Mouse (Mus musculus): ENCODE data around the gene Tcf20. TPM values are rescaled to one million over a fixed set of nuclear protein-coding genes. Genes with fewer than 3 reads are reported as not detected.

Tcf20 gene
- polyA plus RNA-seq, 1 experiment, result 20.0 TPM

GRCm38 (mm10) chr15:82952292-82952705 is 35.4 kb downstream of the Tcf20 start:
- Histone ChIP-seq H3K4me1 (ENCODE audit: control insufficient read depth, insufficient read depth, insufficient read length, low read length) (no peaks in the 10 kb centered on the region; the same call in 1 of the 2 replicates), H3K36me3 (ENCODE audit: control insufficient read depth, insufficient read depth, low read length) (no peaks in the 10 kb centered on the region), H3K27me3 (ENCODE audit: control insufficient read depth, insufficient read depth, low read length) (peaks cover 4% of the 10 kb centered on the region; the same call in 1 of the 2 replicates), H3K27ac (ENCODE audit: insufficient read depth, low read depth, low read length) (no peak overlapping the region), H3K4me3 (ENCODE audit: low read depth, low read length) (no peak overlapping the region)
- 20% methylated on average over 20 of the region's 20 CpGs for WGBS
- TF ChIP-seq CTCF (IDR thresholded peaks at IDR 0.05; ENCODE audit: extremely low read depth, insufficient read length, insufficient replicate concordance, low read depth, low read length), result no peak
- no peak for TF ChIP-seq POLR2A (IDR thresholded peaks at IDR 0.05; ENCODE audit: low read depth, low read length)

- no peak for TF ChIP-seq CTCF (IDR thresholded peaks at IDR 0.05; ENCODE audit: extremely low read depth, insufficient read length, insufficient replicate concordance, low read depth, low read length)
- no peak for TF ChIP-seq POLR2A (IDR thresholded peaks at IDR 0.05; ENCODE audit: low read depth, low read length)
- Histone ChIP-seq H3K4me3 (ENCODE audit: low read depth, low read length) (no peak overlapping the region), H3K36me3 (ENCODE audit: control insufficient read depth, insufficient read depth, low read length) (no peaks in the 10 kb centered on the region), H3K4me1 (ENCODE audit: control insufficient read depth, insufficient read depth, insufficient read length, low read length) (no peaks in the 10 kb centered on the region; the same call in 1 of the 2 replicates), H3K27ac (ENCODE audit: insufficient read depth, low read depth, low read length) (no peak overlapping the region), H3K27me3 (ENCODE audit: control insufficient read depth, insufficient read depth, low read length) (peaks cover 4% of the 10 kb centered on the region; the same call in 1 of the 2 replicates)
- 91% methylated on average over 8 of the region's 8 CpGs for WGBS
Observed at GRCm38 (mm10) chr15:82950246-82950645, 37.4 kb downstream of the Tcf20 start.

GRCm38 (mm10) chr15:82947431-82947830 is 40.2 kb downstream of the Tcf20 start:
- peaks cover 2% of the 10 kb centered on the region; the same call in 1 of the 2 replicates for H3K27me3 ChIP-seq (ENCODE audit: control insufficient read depth, insufficient read depth, low read length)
- no peak for TF ChIP-seq CTCF (IDR thresholded peaks at IDR 0.05; ENCODE audit: extremely low read depth, insufficient read length, insufficient replicate concordance, low read depth, low read length)
- no peak for TF ChIP-seq POLR2A (IDR thresholded peaks at IDR 0.05; ENCODE audit: low read depth, low read length)
- WGBS, result 43% methylated on average over 5 of the region's 5 CpGs
- no peaks in the 10 kb centered on the region; the same call in 1 of the 2 replicates for H3K4me1 ChIP-seq (ENCODE audit: control insufficient read depth, insufficient read depth, insufficient read length, low read length)
- H3K4me3 ChIP-seq (ENCODE audit: low read depth, low read length), result no peak overlapping the region
- no peak overlapping the region for H3K27ac ChIP-seq (ENCODE audit: insufficient read depth, low read depth, low read length)
- no peaks in the 10 kb centered on the region for H3K36me3 ChIP-seq (ENCODE audit: control insufficient read depth, insufficient read depth, low read length)

GRCm38 (mm10) chr15:82944479-82945195 is 43.0 kb downstream of the Tcf20 start:
- no peak overlapping the region for H3K27ac ChIP-seq (ENCODE audit: insufficient read depth, low read depth, low read length)
- TF ChIP-seq POLR2A (IDR thresholded peaks at IDR 0.05; ENCODE audit: low read depth, low read length) (no peak), CTCF (IDR thresholded peaks at IDR 0.05; ENCODE audit: extremely low read depth, insufficient read length, insufficient replicate concordance, low read depth, low read length) (no peak)
- H3K36me3 ChIP-seq (ENCODE audit: control insufficient read depth, insufficient read depth, low read length), result no peaks in the 10 kb centered on the region
- 77% methylated on average over 9 of the region's 9 CpGs for WGBS
- no peaks in the 10 kb centered on the region for H3K27me3 ChIP-seq (ENCODE audit: control insufficient read depth, insufficient read depth, low read length)
- H3K4me3 ChIP-seq (ENCODE audit: low read depth, low read length), result no peak overlapping the region
- H3K4me1 ChIP-seq (ENCODE audit: control insufficient read depth, insufficient read depth, insufficient read length, low read length), result no peaks in the 10 kb centered on the region; the same call in 1 of the 2 replicates

- Histone ChIP-seq H3K4me1 (ENCODE audit: control insufficient read depth, insufficient read depth, insufficient read length, low read length) (no peaks in the 10 kb centered on the region), H3K27me3 (ENCODE audit: control insufficient read depth, insufficient read depth, low read length) (no peaks in the 10 kb centered on the region), H3K4me3 (ENCODE audit: low read depth, low read length) (no peak overlapping the region), H3K36me3 (ENCODE audit: control insufficient read depth, insufficient read depth, low read length) (no peaks in the 10 kb centered on the region), H3K27ac (ENCODE audit: insufficient read depth, low read depth, low read length) (no peak overlapping the region)
- WGBS, result 50% methylated on average over 8 of the region's 8 CpGs
- TF ChIP-seq CTCF (IDR thresholded peaks at IDR 0.05; ENCODE audit: extremely low read depth, insufficient read length, insufficient replicate concordance, low read depth, low read length), result no peak
- no peak for TF ChIP-seq POLR2A (IDR thresholded peaks at IDR 0.05; ENCODE audit: low read depth, low read length)
Observed at GRCm38 (mm10) chr15:82941733-82942132, 45.9 kb downstream of the Tcf20 start.

GRCm38 (mm10) chr15:82940494-82941214 is 47.0 kb downstream of the Tcf20 start:
- Histone ChIP-seq H3K36me3 (ENCODE audit: control insufficient read depth, insufficient read depth, low read length) (no peaks in the 10 kb centered on the region), H3K4me1 (ENCODE audit: control insufficient read depth, insufficient read depth, insufficient read length, low read length) (no peaks in the 10 kb centered on the region), H3K27ac (ENCODE audit: insufficient read depth, low read depth, low read length) (no peak overlapping the region), H3K27me3 (ENCODE audit: control insufficient read depth, insufficient read depth, low read length) (no peaks in the 10 kb centered on the region), H3K4me3 (ENCODE audit: low read depth, low read length) (no peak overlapping the region)
- WGBS, result 56% methylated on average over 12 of the region's 12 CpGs
- TF ChIP-seq CTCF (IDR thresholded peaks at IDR 0.05; ENCODE audit: extremely low read depth, insufficient read length, insufficient replicate concordance, low read depth, low read length) (no peak), POLR2A (IDR thresholded peaks at IDR 0.05; ENCODE audit: low read depth, low read length) (no peak)

GRCm38 (mm10) chr15:82938155-82938569 is 49.5 kb downstream of the Tcf20 start:
- 39% methylated on average over 17 of the region's 17 CpGs for WGBS
- Histone ChIP-seq H3K4me1 (ENCODE audit: control insufficient read depth, insufficient read depth, insufficient read length, low read length) (0 out of 2 replicates have a peak, but pooled peaks cover under 1% of the 10 kb centered on the region), H3K36me3 (ENCODE audit: control insufficient read depth, insufficient read depth, low read length) (no peaks in the 10 kb centered on the region), H3K4me3 (ENCODE audit: low read depth, low read length) (no peak overlapping the region), H3K27ac (ENCODE audit: insufficient read depth, low read depth, low read length) (no peak overlapping the region), H3K27me3 (ENCODE audit: control insufficient read depth, insufficient read depth, low read length) (no peaks in the 10 kb centered on the region)
- no peak for TF ChIP-seq POLR2A (IDR thresholded peaks at IDR 0.05; ENCODE audit: low read depth, low read length)
- no peak for TF ChIP-seq CTCF (IDR thresholded peaks at IDR 0.05; ENCODE audit: extremely low read depth, insufficient read length, insufficient replicate concordance, low read depth, low read length)

All from small intestine, adult 2 months (tissue).